Mouse (Mus musculus) midbrain, embryonic 10.5 days (tissue): Measurements from ENCODE around the gene Cacna2d3. TPM values are rescaled to one million over a fixed set of nuclear protein-coding genes. Genes with fewer than 3 reads are reported as not detected.

Experiments used
- DNase-seq: peaks from one replicate; pipeline ENCODE4 v3.0.0-alpha.2; 2017; ENCODE audit warnings: low spot score
- H3K27ac ChIP-seq: fragments of 300-500 bp; sonication (generic); replicated peaks from 2 replicates; pipeline ENCODE4 v1.5.1; 2016; ENCODE audit warnings: mild to moderate bottlenecking
- H3K27me3 ChIP-seq: fragments of 300-500 bp; sonication (generic); 2 replicates; pipeline ENCODE4 v1.6.1; 2016; ENCODE audit warnings: low read depth, mild to moderate bottlenecking; ENCODE audit not compliant: poor library complexity, severe bottlenecking
- H3K36me3 ChIP-seq: fragments of 300-500 bp; sonication (generic); 2 replicates; pipeline ENCODE4 v1.6.1; 2016; ENCODE audit warnings: mild to moderate bottlenecking, moderate library complexity
- H3K4me1 ChIP-seq: fragments of 300-500 bp; sonication (generic); 2 replicates; pipeline ENCODE4 v1.6.1; 2016
- H3K4me3 ChIP-seq: fragments of 300-500 bp; sonication (generic); 2 replicates; pipeline ENCODE4 v1.5.1; 2016; ENCODE audit warnings: mild to moderate bottlenecking, moderate library complexity
- H3K9me3 ChIP-seq: fragments of 300-500 bp; sonication (generic); replicated peaks from 2 replicates; pipeline ENCODE4 v1.6.1; 2016; ENCODE audit warnings: mild to moderate bottlenecking
- whole genome bisulfite sequencing: fragments of 180-500 bp; shearing (Covaris S2); methylation state at CpG from one replicate; pipeline ENCODE4 v1.1.7; 2016; 5-methylcytosine and 5-hydroxymethylcytosine counted together
- polyA plus RNA-seq: library from polyadenylated mRNA; unstranded; fragments of >200 nt; fragmentation: Nextera tagmentation; extraction: Ambion mirVana; gene quantifications from 2 replicates; pipeline ENCODE4 v1.2.1, GENCODE M21; 2016

Gene Cacna2d3
- polyA plus RNA-seq, 1 experiment from 2014 or later, result 5.6 TPM

DNA sequence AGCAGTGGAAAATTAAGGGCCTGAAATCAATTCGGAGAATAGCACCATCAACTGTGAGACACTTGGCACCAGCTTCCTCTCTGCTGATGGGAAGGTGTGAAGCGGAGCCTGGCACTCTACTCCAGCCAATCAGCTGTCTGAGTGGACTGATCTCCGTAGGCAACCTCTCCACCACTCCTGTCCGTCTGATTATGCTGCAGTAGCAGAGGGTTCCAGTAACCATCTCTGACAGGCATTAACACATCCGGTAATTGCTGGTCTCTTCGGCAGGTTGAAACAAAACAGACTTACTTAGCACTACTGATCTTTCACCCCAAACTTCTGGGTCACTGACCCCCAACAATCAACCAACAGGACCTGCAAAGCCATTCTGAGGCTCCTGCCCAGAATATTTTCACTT lies 112.9 kb downstream of the Cacna2d3 start:
- Histone ChIP-seq H3K27me3 (no peaks in the 10 kb centered on the region), H3K9me3 (no peaks in the 10 kb centered on the region), H3K4me1 (peaks cover 8% of the 10 kb centered on the region), H3K4me3 (no peak overlapping the region), H3K36me3 (no peaks in the 10 kb centered on the region), H3K27ac (no peak overlapping the region)
- 66% methylated on average over 6 of the region's 6 CpGs for WGBS
- DNase-seq, result no peak

DNA sequence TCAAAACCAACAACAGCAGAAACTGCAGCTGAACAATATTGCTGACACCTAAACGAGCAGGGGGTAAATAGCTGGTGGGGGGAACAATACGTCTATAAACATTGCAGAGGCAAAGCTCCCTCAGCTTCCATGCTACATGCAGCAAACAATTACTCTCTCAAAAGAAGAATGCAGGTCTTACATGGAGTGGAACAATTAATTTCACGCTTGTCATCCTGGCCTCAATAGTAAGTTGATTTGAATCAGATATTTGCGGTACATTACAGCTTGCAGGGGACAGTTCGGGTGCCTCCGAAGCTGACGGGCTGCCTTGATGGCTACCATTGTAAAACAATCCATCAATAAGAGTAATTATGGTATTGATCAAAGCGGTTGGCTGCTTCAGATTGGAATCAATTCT lies 122.2 kb downstream of the Cacna2d3 start:
- 0 out of 2 replicates have a peak, but pooled peaks cover 7% of the 10 kb centered on the region for H3K4me1 ChIP-seq
- no peaks in the 10 kb centered on the region for H3K36me3 ChIP-seq
- no peak overlapping the region for H3K4me3 ChIP-seq
- no peak overlapping the region for H3K27ac ChIP-seq
- 70% methylated on average over 8 of the region's 8 CpGs for WGBS
- H3K27me3 ChIP-seq, result no peaks in the 10 kb centered on the region; the same call in 1 of the 2 replicates
- no peak for DNase-seq
- peaks cover 11% of the 10 kb centered on the region; the same call in 1 of the 2 replicates for H3K9me3 ChIP-seq

DNA sequence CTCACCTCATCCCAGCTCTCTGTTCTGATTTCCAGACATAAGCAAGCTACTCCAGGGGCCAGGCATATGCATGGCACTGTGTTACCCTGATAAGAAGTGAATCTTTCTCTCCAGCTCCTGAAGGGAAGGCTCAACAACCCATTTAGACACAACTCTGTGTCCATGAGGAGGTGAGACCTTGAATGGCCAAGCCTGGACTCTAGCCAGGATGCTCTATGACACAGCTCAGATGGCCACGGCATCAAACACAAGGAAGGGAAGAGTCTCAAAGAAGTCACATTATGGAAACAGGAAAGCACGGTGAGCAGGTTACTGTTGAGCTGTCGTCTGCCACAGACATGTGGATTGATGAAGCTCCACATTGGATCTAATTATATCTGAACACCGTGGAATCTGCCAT lies 128.8 kb downstream of the Cacna2d3 start:
- WGBS, result 93% methylated on average over 4 of the region's 4 CpGs
- no peak overlapping the region for H3K27ac ChIP-seq
- peaks cover 4% of the 10 kb centered on the region; the same call in 1 of the 2 replicates for H3K9me3 ChIP-seq
- H3K36me3 ChIP-seq, result no peaks in the 10 kb centered on the region
- no peaks in the 10 kb centered on the region for H3K4me1 ChIP-seq
- no peak for DNase-seq
- H3K27me3 ChIP-seq, result no peaks in the 10 kb centered on the region
- H3K4me3 ChIP-seq, result no peak overlapping the region

DNA sequence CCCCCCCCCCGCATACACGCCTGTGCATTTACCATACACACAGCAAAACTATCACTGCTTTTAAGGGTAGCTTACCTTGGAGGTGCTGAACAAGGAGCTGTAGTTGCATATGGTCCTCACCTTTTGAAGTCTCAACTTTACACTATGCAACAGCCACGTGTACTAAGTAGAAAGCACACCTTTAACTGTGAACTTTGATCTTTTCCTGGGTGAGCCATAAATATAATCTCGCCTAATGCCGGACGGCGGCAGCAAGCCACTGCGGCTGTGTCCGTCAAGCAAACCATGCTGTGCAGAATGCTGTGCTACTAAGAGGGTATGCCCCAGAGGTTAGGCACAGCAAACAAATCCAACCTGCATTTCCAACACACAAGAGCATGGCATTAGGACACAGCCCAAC lies 132.0 kb downstream of the Cacna2d3 start:
- WGBS, result 93% methylated on average over 9 of the region's 9 CpGs
- no peaks in the 10 kb centered on the region for H3K9me3 ChIP-seq
- DNase-seq, result no peak
- no peaks in the 10 kb centered on the region for H3K4me1 ChIP-seq
- H3K36me3 ChIP-seq, result no peaks in the 10 kb centered on the region
- H3K27me3 ChIP-seq, result no peaks in the 10 kb centered on the region
- H3K27ac ChIP-seq, result no peak overlapping the region
- H3K4me3 ChIP-seq, result no peak overlapping the region

DNA sequence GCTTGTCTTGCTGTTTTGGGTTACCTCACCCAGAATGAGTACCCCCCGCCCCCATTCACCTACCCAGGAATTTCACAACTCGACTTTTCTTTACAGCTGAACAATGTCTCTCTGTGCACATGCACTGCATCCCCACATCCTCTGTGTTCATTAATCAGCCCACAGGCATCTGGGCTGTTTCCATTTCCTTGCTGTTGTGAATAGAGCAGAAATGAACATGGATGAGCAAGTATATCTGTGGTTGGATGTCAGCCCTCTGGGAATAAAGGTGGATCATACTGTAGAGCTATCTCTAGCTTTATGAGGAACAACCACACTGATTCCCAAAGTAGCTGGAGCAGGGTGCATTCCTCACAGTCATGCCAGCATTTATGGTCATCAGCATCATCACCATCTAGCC lies 139.7 kb downstream of the Cacna2d3 start:
- H3K4me3 ChIP-seq, result no peak overlapping the region
- H3K36me3 ChIP-seq, result no peaks in the 10 kb centered on the region
- no peak for DNase-seq
- H3K9me3 ChIP-seq, result no peaks in the 10 kb centered on the region
- WGBS, result 80% methylated on average over 2 of the region's 2 CpGs
- no peaks in the 10 kb centered on the region for H3K27me3 ChIP-seq
- no peak overlapping the region for H3K27ac ChIP-seq
- H3K4me1 ChIP-seq, result no peaks in the 10 kb centered on the region

DNA sequence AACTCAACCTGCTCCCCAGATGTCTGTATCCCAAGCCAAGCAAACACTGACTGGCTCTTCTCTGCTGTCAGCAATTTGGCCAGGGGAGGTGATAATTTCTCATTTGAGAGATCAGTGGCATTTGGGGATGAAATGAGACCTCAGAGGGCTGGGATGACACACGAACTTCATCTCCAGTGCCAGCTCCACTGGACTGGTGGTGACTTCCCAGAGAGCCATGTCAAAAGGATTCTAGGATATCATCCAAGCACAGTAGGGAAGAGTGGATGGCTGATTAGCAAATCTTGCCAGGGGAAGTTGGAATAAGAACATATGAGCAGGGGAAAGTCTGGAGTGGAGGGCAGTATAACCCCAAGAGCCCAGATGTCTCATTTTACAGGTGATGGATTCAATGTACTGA lies 143.9 kb downstream of the Cacna2d3 start:
- Histone ChIP-seq H3K4me1 (no peaks in the 10 kb centered on the region), H3K36me3 (no peaks in the 10 kb centered on the region), H3K27ac (no peak overlapping the region), H3K4me3 (no peak overlapping the region), H3K27me3 (no peaks in the 10 kb centered on the region), H3K9me3 (no peaks in the 10 kb centered on the region)
- no peak for DNase-seq
- WGBS, result 82% methylated on average over 1 of the region's 1 CpGs

DNA sequence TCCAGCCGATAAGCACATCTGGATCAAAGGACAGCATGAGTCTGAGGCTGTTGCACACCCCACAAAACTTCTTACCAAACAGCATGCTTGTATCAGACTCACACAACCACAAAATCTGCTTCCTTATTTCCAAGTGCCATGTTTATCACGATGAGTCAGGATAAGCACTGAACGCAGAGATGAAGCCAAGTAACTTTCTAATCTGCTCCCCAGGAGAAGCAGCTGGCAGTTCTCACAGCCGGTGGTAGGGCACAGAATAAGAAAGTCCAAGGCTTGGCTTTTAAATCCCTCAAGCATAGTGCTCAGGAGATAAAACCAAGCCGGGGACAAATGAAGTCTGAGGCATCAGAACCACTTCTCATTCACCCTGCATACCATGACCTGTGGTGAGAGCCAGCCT lies 146.1 kb downstream of the Cacna2d3 start:
- DNase-seq, result no peak
- H3K4me1 ChIP-seq, result no peaks in the 10 kb centered on the region
- no peaks in the 10 kb centered on the region for H3K36me3 ChIP-seq
- H3K9me3 ChIP-seq, result no peaks in the 10 kb centered on the region
- no peak overlapping the region for H3K4me3 ChIP-seq
- 51% methylated on average over 5 of the region's 5 CpGs for WGBS
- no peak overlapping the region for H3K27ac ChIP-seq
- no peaks in the 10 kb centered on the region for H3K27me3 ChIP-seq

DNA sequence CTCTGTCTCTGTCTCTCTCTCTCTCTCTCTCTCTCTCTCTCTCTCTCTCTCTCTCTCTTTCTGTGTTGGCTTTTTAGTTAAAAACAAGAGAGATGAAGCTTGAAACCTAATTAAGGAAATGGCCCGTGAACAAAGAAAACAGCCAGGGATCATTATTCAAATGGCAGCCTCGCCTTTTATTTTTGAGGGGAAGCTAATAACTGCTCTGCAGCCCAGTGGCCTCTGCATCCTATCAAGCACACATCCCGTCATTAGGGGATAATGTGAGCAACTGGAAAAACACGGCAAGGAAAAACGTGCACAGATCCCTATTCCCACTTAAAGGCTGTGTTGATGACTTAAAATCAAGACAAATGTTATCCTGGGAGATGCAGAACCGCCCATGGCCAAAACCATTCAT lies 159.0 kb downstream of the Cacna2d3 start:
- DNase-seq, result no peak
- Histone ChIP-seq H3K4me1 (peaks cover 21% of the 10 kb centered on the region), H3K36me3 (no peaks in the 10 kb centered on the region), H3K4me3 (no peak overlapping the region), H3K27me3 (no peaks in the 10 kb centered on the region), H3K9me3 (no peaks in the 10 kb centered on the region), H3K27ac (no peak overlapping the region)
- WGBS, result 74% methylated on average over 6 of the region's 6 CpGs

DNA sequence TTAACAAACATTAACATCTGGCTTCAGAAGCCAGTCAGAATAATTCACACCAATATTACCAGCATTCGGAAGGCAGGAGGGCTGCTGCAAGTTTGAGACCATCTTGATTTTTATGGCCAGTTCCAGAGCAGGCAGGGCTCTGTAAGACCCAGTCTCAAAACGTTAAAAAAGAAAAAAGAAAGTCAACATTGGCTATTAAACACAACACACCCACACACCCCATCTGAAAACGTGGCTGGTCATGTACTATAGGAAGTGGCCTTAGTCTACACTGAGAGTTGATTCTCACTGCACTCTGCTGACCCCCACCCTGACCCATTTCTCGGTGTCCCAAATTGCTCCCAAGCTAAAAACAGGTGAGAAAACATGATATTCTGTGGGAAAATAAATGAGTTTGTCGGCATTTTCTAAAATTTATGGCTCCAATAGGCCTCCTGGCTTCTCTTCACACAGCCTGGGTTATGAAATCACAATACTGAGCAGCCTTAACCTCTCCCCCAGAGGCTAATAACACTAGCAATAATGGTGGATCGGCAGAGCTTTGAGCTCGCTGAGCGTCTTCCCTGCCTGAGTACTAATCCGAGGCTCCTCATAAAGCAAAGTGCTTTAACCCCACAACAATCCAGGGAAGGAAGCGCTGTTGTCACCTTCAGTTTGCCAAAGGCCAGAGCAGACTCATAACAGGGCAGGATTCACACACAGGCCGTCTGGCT lies 160.4 kb downstream of the Cacna2d3 start:
- H3K27me3 ChIP-seq, result no peaks in the 10 kb centered on the region

DNA sequence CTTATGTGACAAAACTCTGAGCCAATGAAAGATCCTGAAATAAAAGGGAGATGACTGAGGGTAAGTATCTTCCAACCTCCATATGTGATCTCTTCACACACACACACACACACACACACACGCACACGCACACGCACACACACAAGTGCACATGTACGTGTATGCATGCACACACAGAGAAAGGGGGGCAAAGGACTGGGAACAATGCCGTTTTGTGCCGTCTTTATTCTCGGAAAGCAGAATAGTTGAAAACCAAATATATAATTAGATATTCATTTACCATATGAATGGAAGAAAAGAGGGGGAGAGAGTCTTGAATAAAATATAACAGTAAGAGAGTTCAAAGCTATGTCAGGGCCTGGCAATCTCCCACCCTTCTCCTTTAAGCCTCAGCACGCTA lies 163.2 kb downstream of the Cacna2d3 start:
- no peaks in the 10 kb centered on the region for H3K27me3 ChIP-seq
- 0 out of 2 replicates have a peak, but pooled peaks cover 3% of the 10 kb centered on the region for H3K4me1 ChIP-seq
- no peak for DNase-seq
- H3K4me3 ChIP-seq, result no peak overlapping the region
- no peak overlapping the region for H3K27ac ChIP-seq
- WGBS, result 92% methylated on average over 8 of the region's 8 CpGs
- no peaks in the 10 kb centered on the region for H3K9me3 ChIP-seq
- no peaks in the 10 kb centered on the region for H3K36me3 ChIP-seq

More for the DNA sequence above, 160.4 kb downstream of the Cacna2d3 start:
- no peaks in the 10 kb centered on the region for H3K9me3 ChIP-seq
- H3K4me3 ChIP-seq, result no peak overlapping the region
- no peak overlapping the region for H3K27ac ChIP-seq
- H3K4me1 ChIP-seq, result peaks cover 9% of the 10 kb centered on the region
- DNase-seq, result no peak
- WGBS, result 81% methylated on average over 11 of the region's 11 CpGs
- no peaks in the 10 kb centered on the region for H3K36me3 ChIP-seq

DNA sequence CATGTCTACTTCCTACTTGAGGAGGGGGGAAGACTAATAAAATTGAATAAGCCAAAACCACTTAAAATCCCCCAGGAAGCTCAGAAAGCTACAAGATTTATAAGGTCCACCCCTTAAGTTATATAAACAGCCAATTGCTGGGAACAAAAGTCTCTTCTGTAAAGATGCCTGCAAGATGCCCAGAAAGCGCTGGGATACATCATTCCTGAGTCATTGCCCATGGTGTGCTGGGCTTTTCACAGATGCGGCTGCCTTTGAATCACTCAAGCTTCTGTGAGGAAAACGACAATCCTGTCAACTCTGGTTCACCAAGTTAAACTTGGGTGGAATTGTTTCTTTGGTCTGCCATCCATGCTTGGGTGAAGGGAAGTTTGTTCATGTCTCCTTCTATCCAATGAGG lies 165.5 kb downstream of the Cacna2d3 start:
- Histone ChIP-seq H3K4me3 (no peak overlapping the region), H3K4me1 (0 out of 2 replicates have a peak, but pooled peaks cover 3% of the 10 kb centered on the region), H3K9me3 (no peaks in the 10 kb centered on the region), H3K36me3 (no peaks in the 10 kb centered on the region), H3K27me3 (peaks cover 7% of the 10 kb centered on the region; the same call in 1 of the 2 replicates), H3K27ac (no peak overlapping the region)
- DNase-seq, result no peak
- WGBS, result 94% methylated on average over 3 of the region's 3 CpGs

DNA sequence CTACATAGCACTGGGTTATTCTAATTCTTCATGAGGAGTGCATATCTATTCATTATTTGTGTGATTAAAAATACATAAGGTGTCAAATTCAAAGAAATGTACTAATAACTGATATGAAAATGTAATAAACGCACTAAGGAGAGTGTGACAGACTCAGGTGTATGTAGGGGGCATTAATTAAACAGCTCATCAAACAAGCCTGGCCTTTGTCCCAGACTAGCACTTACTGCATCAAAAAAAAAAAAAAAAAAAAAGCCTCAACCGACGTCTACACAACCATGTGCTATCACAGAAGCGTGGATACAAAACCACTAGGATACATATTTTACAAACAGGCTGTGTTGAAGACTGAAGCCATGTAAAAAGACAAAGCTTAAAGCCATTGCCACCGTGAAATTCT lies 169.2 kb downstream of the Cacna2d3 start:
- H3K36me3 ChIP-seq, result no peaks in the 10 kb centered on the region
- H3K9me3 ChIP-seq, result no peaks in the 10 kb centered on the region
- no peak overlapping the region for H3K27ac ChIP-seq
- DNase-seq, result no peak
- no peak overlapping the region for H3K4me3 ChIP-seq
- 92% methylated on average over 5 of the region's 5 CpGs for WGBS
- peaks cover 14% of the 10 kb centered on the region for H3K4me1 ChIP-seq
- H3K27me3 ChIP-seq, result peaks cover 7% of the 10 kb centered on the region; the same call in 1 of the 2 replicates

DNA sequence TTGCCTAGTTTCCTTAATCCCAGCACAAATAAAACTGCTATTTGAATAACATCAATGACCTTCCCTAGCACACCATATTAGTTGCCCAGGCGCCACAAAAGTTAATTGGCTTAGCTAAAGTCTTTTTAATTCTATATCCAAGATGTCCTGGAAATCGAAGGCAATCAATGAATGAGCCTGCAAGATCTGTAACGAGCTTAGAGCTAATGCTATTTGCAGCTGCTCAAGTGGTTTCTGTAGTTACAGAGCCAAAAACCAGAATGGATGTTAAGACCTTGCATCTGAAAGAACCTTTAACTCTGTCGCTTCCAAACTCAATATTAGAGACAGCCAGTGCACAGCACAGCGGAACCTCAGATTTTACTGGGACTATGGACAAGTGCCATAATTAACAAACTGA lies 173.0 kb downstream of the Cacna2d3 start:
- no peak overlapping the region for H3K4me3 ChIP-seq
- WGBS, result 46% methylated on average over 5 of the region's 5 CpGs
- no peak overlapping the region for H3K27ac ChIP-seq
- no peak for DNase-seq
- H3K9me3 ChIP-seq, result no peaks in the 10 kb centered on the region
- peaks cover 7% of the 10 kb centered on the region; the same call in 1 of the 2 replicates for H3K27me3 ChIP-seq
- H3K4me1 ChIP-seq, result peaks cover 14% of the 10 kb centered on the region
- no peaks in the 10 kb centered on the region for H3K36me3 ChIP-seq
